Mouse (Mus musculus) brain, embryonic 14.5 days (tissue): ENCODE measurements at regions not wholly inside any gene's neighbourhood (a gene's known extent, or its start where the extent isn't known, plus 50 kb on each side); places are given as distances from the start of the nearest gene placed in this dataset.

Source experiments
- CTCF ChIP-seq: fragments of 200-500 bp; IDR thresholded peaks from 2 replicates; pipeline ENCODE4 v1.5.1; 2012; ENCODE audit warnings: inconsistent platforms, mild to moderate bottlenecking, moderate library complexity, borderline replicate concordance; ENCODE audit not compliant: insufficient read depth, insufficient read length; ENCODE audit errors: extremely low read depth
- POLR2A ChIP-seq: fragments of 200-500 bp; IDR thresholded peaks from 2 replicates; pipeline ENCODE4 v1.6.1; 2012; ENCODE audit warnings: mild to moderate bottlenecking, inconsistent platforms, borderline replicate concordance; ENCODE audit not compliant: poor library complexity, insufficient read depth, insufficient read length, severe bottlenecking; ENCODE audit errors: extremely low read depth

- no peak for TF ChIP-seq CTCF
- no peak for TF ChIP-seq POLR2A
Measured at GRCm38 (mm10) chr3:52196936-52197246, 71.2 kb upstream of the Foxo1 start.
